In the genomic region with DNA sequence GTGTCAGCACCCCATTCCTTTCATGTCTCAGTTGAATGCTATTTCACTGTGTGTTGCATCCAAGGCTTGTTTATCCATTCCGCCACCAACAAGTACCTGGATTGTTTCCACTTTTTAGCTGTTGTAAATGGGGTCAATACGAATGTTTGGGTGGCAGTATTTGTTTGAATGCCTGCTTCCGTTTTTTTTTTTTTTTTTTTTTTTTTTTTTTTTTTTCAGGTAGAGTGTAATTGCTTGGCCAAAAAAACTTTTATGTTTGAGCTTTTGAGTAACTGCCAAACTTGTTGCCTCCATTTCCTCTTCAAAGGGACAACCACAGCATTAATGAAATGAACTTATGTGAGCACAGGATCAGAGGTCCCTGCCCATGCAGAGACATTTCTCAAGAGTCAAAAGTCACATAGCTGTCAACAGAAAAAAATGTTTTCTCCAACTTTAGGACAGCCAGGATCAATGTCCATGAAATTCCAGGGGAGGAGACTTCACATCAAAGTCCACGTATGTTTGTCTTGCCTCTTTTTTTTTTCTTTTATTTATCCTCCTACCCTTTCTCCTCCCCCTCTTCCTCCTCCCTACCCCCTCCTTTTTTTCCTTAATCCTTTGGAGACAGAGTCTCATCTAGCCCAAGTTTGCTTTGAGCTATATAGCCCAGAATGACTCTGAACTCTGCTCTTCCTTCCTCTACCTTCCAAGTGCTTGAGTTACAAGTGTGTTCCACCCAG, we compare ENCODE assay signal across 22 mouse cellular contexts. TPM values are rescaled to one million over a fixed set of nuclear protein-coding genes. Genes with fewer than 3 reads are reported as not detected.
DNase-seq lines count a peak whose midpoint lies in the region; ATAC-seq and TF ChIP-seq lines count a peak whose summit lies in the region.
"Had no signal": no experiment of that assay in that cellular context is flagged by ENCODE, and none has a peak within 500 bp of the region (broad histone marks: within the 10 kb centered on the region; RNA-seq: fewer than 3 reads in every experiment).

No protein-coding gene starts in this region.

- no peak overlapping the region for H3K9ac ChIP-seq in kidney, embryonic 15.5 days
- H3K9ac ChIP-seq in liver, embryonic 15.5 days: no peak overlapping the region
- no peak overlapping the region for H3K9ac ChIP-seq in liver, embryonic 12.5 days
- H3K9ac ChIP-seq in intestine, embryonic 16.5 days (ENCODE audit: low read depth, low read length): no peak overlapping the region
- H3K9ac ChIP-seq: embryonic facial prominence, embryonic 13.5 days; forebrain, embryonic 13.5 days; heart, embryonic 15.5 days; hindbrain, embryonic 15.5 days; limb, embryonic 13.5 days; midbrain, embryonic 13.5 days had no signal

- TF ChIP-seq POLR2A in kidney, adult 2 months (IDR thresholded peaks at IDR 0.05; ENCODE audit: low read depth, low read length): no peak

- no peaks in the 10 kb centered on the region for H3K36me3 ChIP-seq in kidney, adult 2 months (ENCODE audit: control insufficient read depth, insufficient read depth, low read length)
- H3K36me3 ChIP-seq in kidney, embryonic 15.5 days: no peaks in the 10 kb centered on the region
- no peaks in the 10 kb centered on the region for H3K36me3 ChIP-seq in liver, embryonic 15.5 days (replicated peaks)
- H3K36me3 ChIP-seq in liver, embryonic 12.5 days: no peaks in the 10 kb centered on the region
- H3K36me3 ChIP-seq in intestine, embryonic 16.5 days (ENCODE audit: control insufficient read depth, insufficient read depth, low read length): no peaks in the 10 kb centered on the region
- no peaks in the 10 kb centered on the region for H3K36me3 ChIP-seq in forebrain, embryonic 10.5 days (replicated peaks)
- H3K36me3 ChIP-seq: embryonic facial prominence, embryonic 13.5 days; heart, embryonic 15.5 days; hindbrain, embryonic 15.5 days; limb, embryonic 13.5 days; midbrain, embryonic 13.5 days had no signal

- peaks cover 15% of the 10 kb centered on the region; the same call in 1 of the 2 replicates for H3K4me1 ChIP-seq in kidney, adult 2 months (ENCODE audit: control insufficient read depth, insufficient read depth, low read length)
- 0 out of 2 replicates have a peak, but pooled peaks cover 4% of the 10 kb centered on the region for H3K4me1 ChIP-seq in kidney, embryonic 15.5 days
- H3K4me1 ChIP-seq in liver, embryonic 15.5 days (replicated peaks): no peaks in the 10 kb centered on the region; the same call in none of the 2 replicates
- H3K4me1 ChIP-seq in liver, embryonic 12.5 days: peaks cover 4% of the 10 kb centered on the region; the same call in 1 of the 2 replicates
- peaks cover 3% of the 10 kb centered on the region; the same call in 1 of the 2 replicates for H3K4me1 ChIP-seq in intestine, embryonic 16.5 days (ENCODE audit: control insufficient read depth, insufficient read depth, low read length)
- no peaks in the 10 kb centered on the region for H3K4me1 ChIP-seq in forebrain, embryonic 10.5 days
- H3K4me1 ChIP-seq: embryonic facial prominence, embryonic 13.5 days; forebrain, embryonic 13.5 days; hindbrain, embryonic 15.5 days; limb, embryonic 13.5 days; midbrain, embryonic 13.5 days had no signal

- H3K9me3 ChIP-seq in kidney, embryonic 15.5 days (replicated peaks): no peaks in the 10 kb centered on the region
- H3K9me3 ChIP-seq in liver, embryonic 15.5 days (replicated peaks): no peaks in the 10 kb centered on the region
- no peaks in the 10 kb centered on the region for H3K9me3 ChIP-seq in liver, embryonic 12.5 days (replicated peaks)
- no peaks in the 10 kb centered on the region for H3K9me3 ChIP-seq in intestine, embryonic 16.5 days (ENCODE audit: control insufficient read depth, low read length)
- H3K9me3 ChIP-seq in forebrain, embryonic 10.5 days: no peaks in the 10 kb centered on the region
- H3K9me3 ChIP-seq: embryonic facial prominence, embryonic 13.5 days; forebrain, embryonic 13.5 days; heart, embryonic 15.5 days; hindbrain, embryonic 15.5 days; limb, embryonic 13.5 days; megakaryocyte, embryonic 14.5 days; midbrain, embryonic 13.5 days had no signal

- DNase-seq in kidney, adult 2 months: peak; percentile 87
- DNase-seq in yolk sac, embryonic 10.5 days (ENCODE audit: low spot score): peak; percentile 66
- no peak for DNase-seq in forebrain, embryonic 10.5 days (ENCODE audit: extremely low spot score, low spot score)
- DNase-seq: adrenal gland, adult 2 months; cerebellum, adult 18-20 months; cerebellum, postnatal 25 days; heart, postnatal 4 days; layer of hippocampus, adult 9-11 months; lung, adult 2 months had no signal

- no peak for TF ChIP-seq CTCF in kidney, adult 2 months (conservative IDR thresholded peaks at IDR 0.05; ENCODE audit: insufficient read depth, insufficient read length, low read depth, low read length)

- ATAC-seq in kidney, embryonic 15.5 days (replicated peaks; ENCODE audit: low FRiP score): no peak
- ATAC-seq in liver, embryonic 15.5 days (ENCODE audit: insufficient read depth): no peak
- no peak for ATAC-seq in liver, embryonic 12.5 days
- peak; percentile 85 for ATAC-seq in intestine, embryonic 16.5 days
- ATAC-seq: CD4-positive, CD25-positive, alpha-beta regulatory T cell, adult 4 months; forebrain, embryonic 13.5 days; midbrain, embryonic 13.5 days had no signal

- H3K27me3 ChIP-seq in kidney, adult 2 months (replicated peaks; ENCODE audit: control insufficient read depth, insufficient read depth, low read length): no peaks in the 10 kb centered on the region
- H3K27me3 ChIP-seq in kidney, embryonic 15.5 days: no peaks in the 10 kb centered on the region
- H3K27me3 ChIP-seq in liver, embryonic 15.5 days: no peaks in the 10 kb centered on the region
- no peaks in the 10 kb centered on the region for H3K27me3 ChIP-seq in liver, embryonic 12.5 days (replicated peaks)
- H3K27me3 ChIP-seq in intestine, embryonic 16.5 days (replicated peaks; ENCODE audit: control insufficient read depth, insufficient read depth, low read length): no peaks in the 10 kb centered on the region
- H3K27me3 ChIP-seq in forebrain, embryonic 10.5 days (ENCODE audit: poor library complexity, severe bottlenecking): no peaks in the 10 kb centered on the region
- H3K27me3 ChIP-seq: embryonic facial prominence, embryonic 13.5 days; forebrain, embryonic 13.5 days; heart, embryonic 15.5 days; hindbrain, embryonic 15.5 days; limb, embryonic 13.5 days; midbrain, embryonic 13.5 days had no signal

- no peak overlapping the region for H3K4me3 ChIP-seq in kidney, adult 2 months (ENCODE audit: insufficient read depth, low read depth, low read length)
- no peak overlapping the region for H3K4me3 ChIP-seq in kidney, embryonic 15.5 days (replicated peaks)
- H3K4me3 ChIP-seq in liver, embryonic 15.5 days (replicated peaks): no peak overlapping the region
- no peak overlapping the region for H3K4me3 ChIP-seq in liver, embryonic 12.5 days
- H3K4me3 ChIP-seq in intestine, embryonic 16.5 days (ENCODE audit: low read length): no peak overlapping the region
- no peak overlapping the region for H3K4me3 ChIP-seq in forebrain, embryonic 10.5 days
- H3K4me3 ChIP-seq: embryonic facial prominence, embryonic 13.5 days; erythroblast, embryonic 14.5 days; forebrain, embryonic 13.5 days; heart, embryonic 15.5 days; hindbrain, embryonic 15.5 days; limb, embryonic 13.5 days; megakaryocyte, embryonic 14.5 days; midbrain, embryonic 13.5 days had no signal

- H3K27ac ChIP-seq in kidney, adult 2 months (ENCODE audit: insufficient read depth, low read depth, low read length): peak overlapping the region; percentile 32; the same call in 1 of the 2 replicates
- H3K27ac ChIP-seq in kidney, embryonic 15.5 days: no peak overlapping the region
- H3K27ac ChIP-seq in liver, embryonic 15.5 days (replicated peaks): peak overlapping the region; percentile 48; the same call in 1 of the 2 replicates
- H3K27ac ChIP-seq in liver, embryonic 12.5 days: no peak overlapping the region
- H3K27ac ChIP-seq in intestine, embryonic 16.5 days (ENCODE audit: low read length): peak overlapping the region; percentile 60
- H3K27ac ChIP-seq in forebrain, embryonic 10.5 days: no peak overlapping the region
- H3K27ac ChIP-seq: embryonic facial prominence, embryonic 13.5 days; forebrain, embryonic 13.5 days; heart, embryonic 15.5 days; hindbrain, embryonic 15.5 days; limb, embryonic 13.5 days; midbrain, embryonic 13.5 days had no signal

- 34% methylated on average over 4 of the region's 4 CpGs for WGBS in kidney, adult 2 months
- WGBS in kidney, embryonic 15.5 days: 68% methylated on average over 4 of the region's 4 CpGs
- 47% methylated on average over 4 of the region's 4 CpGs for WGBS in liver, embryonic 15.5 days (ENCODE audit: insufficient replicate concordance)
- 66% methylated on average over 4 of the region's 4 CpGs for WGBS in liver, embryonic 12.5 days (ENCODE audit: insufficient replicate concordance)
- WGBS in intestine, embryonic 16.5 days: 75% methylated on average over 4 of the region's 4 CpGs
- WGBS in forebrain, embryonic 10.5 days: 73% methylated on average over 4 of the region's 4 CpGs

- H3K4me2 ChIP-seq in kidney, embryonic 15.5 days: no peak overlapping the region
- no peak overlapping the region for H3K4me2 ChIP-seq in liver, embryonic 15.5 days
- H3K4me2 ChIP-seq in liver, embryonic 12.5 days: no peak overlapping the region
- no peak overlapping the region for H3K4me2 ChIP-seq in intestine, embryonic 16.5 days (ENCODE audit: low read depth, low read length)
- H3K4me2 ChIP-seq: embryonic facial prominence, embryonic 13.5 days; forebrain, embryonic 13.5 days; heart, embryonic 15.5 days; hindbrain, embryonic 15.5 days; limb, embryonic 13.5 days; midbrain, embryonic 13.5 days had no signal

RNA-seq across cellular contexts. Expression of a gene that starts 56.5 kb away (rescaled TPM):
- 14.2 and 21.7 TPM in 2 replicates for polyA plus RNA-seq in kidney, adult 2 months (2012; rRNA removed)
- polyA plus RNA-seq in kidney, embryonic 15.5 days (2015; fragmentation: Nextera tagmentation; extraction: Ambion mirVana): 80.7 and 87.1 TPM in 2 replicates
- polyA plus RNA-seq in liver, embryonic 15.5 days (2015; fragmentation: Nextera tagmentation; extraction: Ambion mirVana): 50.4 and 54.4 TPM in 2 replicates
- 31.8 and 37.9 TPM in 2 replicates for polyA plus RNA-seq in liver, embryonic 12.5 days (2016; fragmentation: Nextera tagmentation; extraction: Ambion mirVana)
- 122 and 130 TPM in 2 replicates for polyA plus RNA-seq in intestine, embryonic 16.5 days (2015; fragmentation: Nextera tagmentation; extraction: Ambion mirVana)
- 44.5 and 45.2 TPM in 2 replicates for polyA plus RNA-seq in forebrain, embryonic 10.5 days (2016; fragmentation: Nextera tagmentation; extraction: Ambion mirVana)

Comparison
In these comparisons a context has a peak if more than half of its experiments do, and no peak if none do; other contexts are left out.
1. H3K27ac ChIP-seq: peak in kidney, adult 2 months (single experiment), liver, embryonic 15.5 days (single experiment) and intestine, embryonic 16.5 days (single experiment); none in kidney, embryonic 15.5 days (single experiment), liver, embryonic 12.5 days (single experiment) and forebrain, embryonic 10.5 days (single experiment).